Mouse (Mus musculus) heart, adult 2 months (tissue): ENCODE results near the gene Vmn1r1.

ENCODE experiments used
- CTCF ChIP-seq: fragments of 200-600 bp; IDR thresholded peaks from 2 replicates; pipeline ENCODE4 v1.8.1; 2022; ENCODE audit warnings: antibody characterized with exemption, mild to moderate bottlenecking, moderate library complexity
- EP300 ChIP-seq: fragments of 200-500 bp; IDR thresholded peaks from 2 replicates; pipeline ENCODE4 v1.6.1; 2011; ENCODE audit warnings: low read depth, low read length, control low read depth; ENCODE audit not compliant: insufficient read depth
- POLR2A ChIP-seq: fragments of 200-500 bp; IDR thresholded peaks from 2 replicates; pipeline ENCODE4 v1.6.1; 2011; ENCODE audit warnings: mild to moderate bottlenecking, low read depth, low read length, control low read depth; ENCODE audit not compliant: insufficient read depth

DNA sequence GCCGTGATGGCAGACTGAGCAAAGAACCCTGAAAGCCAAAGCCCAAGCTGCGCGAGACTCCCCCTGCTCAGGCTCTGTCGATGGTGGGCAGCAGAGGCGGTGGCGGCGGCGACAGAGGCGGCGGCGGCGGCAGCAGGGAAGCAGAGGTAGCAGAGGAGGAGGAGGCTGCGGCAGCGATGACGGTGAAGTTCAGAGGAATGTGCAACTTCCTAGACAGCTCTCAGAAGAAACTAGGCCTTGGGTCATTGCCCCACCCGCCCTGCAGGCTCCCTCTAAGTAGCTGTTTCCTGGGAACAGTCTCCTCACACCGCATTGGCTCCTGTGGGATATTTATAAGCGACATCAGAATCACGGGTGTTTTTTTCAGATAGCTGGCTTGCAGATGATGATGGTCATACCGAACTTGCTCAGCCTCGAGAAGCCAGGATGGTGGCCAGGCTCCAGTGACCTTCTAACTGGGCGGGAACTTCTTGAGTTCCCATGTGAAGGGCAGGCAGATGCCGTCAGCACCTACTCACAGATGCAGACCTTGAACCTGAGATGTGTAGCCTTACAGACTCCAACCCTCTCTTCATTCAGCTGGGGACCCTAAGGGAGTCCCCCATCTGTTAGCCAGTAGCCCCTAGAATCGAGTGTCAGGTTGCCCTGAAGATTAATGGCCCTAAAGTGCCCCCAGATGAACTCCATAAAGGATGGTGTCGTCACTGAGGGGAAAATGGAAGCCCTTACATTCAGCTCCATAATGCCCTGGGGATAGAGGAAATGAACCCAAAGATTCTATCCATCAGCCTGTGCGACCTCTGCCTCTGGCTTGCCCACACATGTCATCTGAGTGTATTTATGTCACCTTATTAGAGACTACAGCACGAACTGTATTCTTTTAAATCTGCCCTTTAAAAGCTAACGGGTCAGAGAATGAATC, 26.8 kb downstream of the Vmn1r1 start:
- TF ChIP-seq CTCF (no peak), POLR2A (no peak), EP300 (no peak)
